Mouse (Mus musculus) c-Kit-positive CD71-negative TER-119-negative erythroid progenitor cells, embryonic 14.5 days (primary cell): ENCODE results near the gene Plcd4.

Source experiments
- DNase-seq: peaks from one replicate; pipeline ENCODE4 v3.0.0-alpha.2; 2013; ENCODE audit warnings: low read depth

Plcd4 gene

DNA sequence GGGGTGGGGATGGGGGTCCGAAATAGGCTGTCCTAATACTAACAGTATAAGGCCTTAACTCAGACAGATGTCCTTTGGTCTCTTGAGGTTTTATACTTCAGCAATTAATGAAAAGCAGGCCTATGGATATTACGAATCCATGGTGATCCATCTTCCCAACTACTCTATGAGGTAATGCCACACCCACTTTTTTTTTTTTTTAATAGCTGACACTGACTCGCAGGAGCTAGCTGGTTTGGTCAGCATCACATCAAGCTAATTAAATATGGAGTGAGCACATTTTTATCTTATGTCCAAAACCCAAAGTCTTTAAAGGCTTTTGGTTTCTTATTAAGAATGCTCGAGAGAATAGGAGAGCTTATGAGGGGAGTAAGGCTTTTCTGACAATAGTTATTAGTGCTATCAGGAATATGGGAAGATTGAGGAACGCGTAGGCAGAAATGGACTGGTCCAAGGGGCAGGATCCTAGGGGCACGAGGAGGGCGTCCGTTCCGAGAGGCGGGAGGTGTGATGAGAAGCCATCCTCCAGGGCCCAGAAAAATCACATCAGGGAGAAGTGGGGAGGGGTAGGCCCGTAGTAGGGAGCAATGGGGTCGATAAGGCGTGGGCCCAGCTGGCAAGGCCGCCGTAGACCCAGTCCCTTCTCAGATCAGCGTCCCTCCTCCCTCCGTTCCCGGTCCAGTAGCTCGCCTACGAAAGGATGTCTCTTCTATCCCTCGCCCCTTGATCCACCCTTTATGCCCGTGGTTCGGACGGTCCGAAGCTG lies 58.0 kb downstream of the Plcd4 start:
- DNase-seq = no peak

DNA sequence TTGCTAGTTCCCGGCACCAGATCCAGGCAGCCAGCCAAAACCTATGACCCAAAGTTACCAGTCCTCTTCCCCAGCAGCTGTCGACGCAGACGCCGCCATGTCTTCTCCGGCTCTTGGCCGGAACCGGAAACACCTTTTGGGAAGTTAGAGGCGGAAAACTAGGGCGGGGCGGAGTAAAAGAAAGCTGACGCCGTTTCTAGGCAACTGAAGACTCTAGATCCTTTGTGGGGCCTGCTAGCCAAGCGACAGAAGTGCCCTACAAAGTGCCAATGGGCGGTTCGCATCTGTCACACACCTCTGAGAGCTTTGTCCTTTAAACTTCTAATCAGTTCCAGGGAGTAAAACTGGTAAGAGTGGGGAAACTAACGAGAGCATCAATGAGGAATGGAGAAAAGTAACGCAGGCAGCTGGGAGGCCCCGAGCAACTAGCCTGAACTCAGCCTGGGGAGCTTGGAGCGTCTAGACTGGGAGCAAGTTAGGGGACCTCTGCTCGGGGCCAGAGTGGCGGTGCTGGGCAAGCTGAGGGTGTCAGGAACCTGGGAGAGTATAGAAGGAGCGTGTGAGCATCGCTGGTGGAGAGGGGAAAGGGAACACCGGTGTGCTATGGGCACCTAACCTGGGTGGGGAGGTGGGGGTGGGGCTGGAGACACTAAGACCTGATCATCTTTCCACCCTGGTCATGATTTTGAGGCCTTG lies 58.7 kb downstream of the Plcd4 start, which contains the start of the genes Rnf25 and Stk36:
TSS of gene Rnf25 (minus strand) at position 131 of the 696 bp plus-strand sequence.
TSS of gene Stk36 (plus strand) at position 179 of the 696 bp plus-strand sequence.
- DNase-seq = peak; percentile 82
